Mouse (Mus musculus): Measurements from ENCODE around the gene Tm4sf19. TPM values are rescaled to one million over a fixed set of nuclear protein-coding genes. Genes with fewer than 3 reads are reported as not detected.
"Not testable (repeated sequence)": the region's sequence is repeated elsewhere in the genome, so short reads cannot be mapped to it uniquely, and the experiment has no call there.

The Tm4sf19 gene
- total RNA-seq, 1 experiment from 2014 or later, result not detected

DNA sequence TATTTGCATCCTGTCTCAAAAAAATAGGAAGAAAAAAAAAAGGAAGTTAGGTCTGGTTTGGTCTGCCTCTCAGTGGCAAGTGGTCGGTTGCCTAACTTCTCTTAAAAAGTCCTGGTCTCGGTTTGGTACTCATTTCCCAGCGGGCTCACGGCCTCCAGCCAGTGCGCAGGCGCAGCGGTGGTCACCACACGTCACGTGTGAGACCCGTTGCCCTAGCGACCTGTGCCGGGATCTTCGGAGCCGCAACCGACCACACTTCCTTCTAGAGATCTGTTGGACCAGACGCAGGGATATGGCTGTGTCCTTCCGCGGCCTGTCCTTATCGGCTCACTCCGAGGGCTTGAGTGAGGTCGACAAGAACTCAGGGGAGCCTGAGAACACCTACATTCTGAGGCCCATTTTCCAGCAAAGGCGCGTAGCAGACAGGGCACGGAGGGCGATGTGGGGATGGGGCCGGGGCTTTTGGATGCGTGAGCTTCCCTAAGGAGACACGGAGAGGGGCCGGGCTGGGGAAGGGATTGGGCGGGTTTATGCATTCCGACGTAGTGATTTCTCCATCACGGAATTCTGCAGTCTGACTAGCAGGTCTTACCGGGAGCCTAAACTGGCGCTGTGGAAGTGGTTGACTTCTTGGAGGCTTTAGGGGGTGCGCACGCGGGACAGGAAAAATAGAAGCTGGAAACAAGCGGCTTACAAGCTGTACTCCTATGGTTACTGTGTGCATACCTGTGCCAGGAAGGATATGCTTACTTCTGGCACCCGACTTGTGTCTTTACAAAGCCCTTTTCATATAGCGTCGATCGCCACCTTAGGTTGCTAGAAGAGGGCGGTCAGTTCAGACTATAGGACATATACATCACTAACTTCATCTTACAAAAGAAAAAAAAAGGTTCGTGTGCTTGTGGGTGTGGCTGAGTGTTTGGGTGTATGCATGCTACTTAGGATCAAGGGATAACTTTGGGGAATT is 19.5 kb downstream of the Tm4sf19 start, which contains the start of gene Tctex1d2:
Gene Tctex1d2, plus strand, starts transcription at position 186 of the 967 bp plus-strand sequence.
- peak; percentile 95 for ATAC-seq (replicated peaks; ENCODE audit: insufficient number of reproducible peaks, low FRiP score, low TSS enrichment, poor library complexity, severe bottlenecking)

GRCm38 (mm10) chr16:32427506-32427905 is 27.2 kb downstream of the Tm4sf19 start:
- no peak for ATAC-seq (replicated peaks; ENCODE audit: insufficient number of reproducible peaks, low FRiP score, low TSS enrichment, poor library complexity, severe bottlenecking)

DNA sequence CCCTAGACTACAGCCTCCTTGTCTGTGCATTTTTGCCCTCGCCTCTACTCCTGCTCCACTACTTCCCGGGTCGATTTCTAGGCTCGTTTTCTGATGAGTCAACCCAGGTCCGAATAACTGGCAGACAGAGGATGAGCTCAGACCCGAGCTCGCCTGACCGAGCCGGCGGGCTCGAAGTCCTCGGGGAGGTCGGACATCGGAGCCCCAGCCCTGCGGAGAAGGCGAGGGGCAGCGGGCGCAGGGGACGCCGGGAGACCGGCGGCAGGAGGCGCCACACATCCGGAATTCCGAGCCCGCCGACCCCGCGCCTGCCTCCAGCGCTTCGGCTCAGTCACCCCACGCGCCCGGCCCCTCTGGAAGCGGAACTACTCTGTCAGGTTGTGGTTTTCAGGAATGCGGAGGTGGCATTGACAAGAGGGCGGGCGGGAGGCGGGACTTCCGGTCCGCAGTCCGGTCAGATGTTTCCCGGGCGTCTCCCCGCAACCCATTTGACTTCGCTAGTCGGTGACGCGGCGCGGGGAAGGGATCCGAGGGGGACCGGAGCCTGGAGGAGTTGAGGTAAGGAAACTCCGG is 30.3 kb downstream of the Tm4sf19 start, which contains the start of gene Pcyt1a:
Gene Pcyt1a, plus strand, starts transcription at position 448 of the 573 bp plus-strand sequence.
- peak; percentile 78 for ATAC-seq (replicated peaks; ENCODE audit: insufficient number of reproducible peaks, low FRiP score, low TSS enrichment, poor library complexity, severe bottlenecking)

DNA sequence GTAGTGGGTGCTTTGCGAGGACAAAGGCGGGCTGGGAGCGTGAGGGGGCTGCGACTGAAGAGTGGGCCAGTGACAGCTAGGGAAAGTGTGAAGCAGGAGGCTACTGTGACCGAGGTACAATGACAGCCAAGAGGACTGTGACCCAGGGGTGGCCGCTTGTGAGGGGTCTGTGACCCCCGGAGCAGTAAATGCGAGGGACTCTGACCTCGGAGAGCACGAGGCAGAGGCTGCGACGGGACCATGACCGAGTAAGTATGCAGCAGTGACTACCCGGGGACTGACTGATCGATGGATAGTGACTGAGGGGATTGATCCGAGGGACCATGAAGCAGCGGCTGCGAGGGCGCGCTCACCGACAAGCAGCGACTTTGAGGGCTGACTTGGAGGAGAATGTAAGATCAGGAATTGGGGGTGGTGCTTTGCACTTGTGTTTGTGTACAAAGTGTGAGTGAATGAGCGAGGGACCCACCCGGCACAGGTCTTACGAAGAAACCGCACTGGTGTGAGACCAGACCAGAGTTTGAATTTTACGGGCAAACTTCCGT is 30.8 kb downstream of the Tm4sf19 start:
- peak; percentile 23; the same call in 1 of the 2 replicates for ATAC-seq (replicated peaks; ENCODE audit: insufficient number of reproducible peaks, low FRiP score, low TSS enrichment, poor library complexity, severe bottlenecking)

GRCm38 (mm10) chr16:32431926-32432325 is 31.6 kb downstream of the Tm4sf19 start:
- ATAC-seq (replicated peaks; ENCODE audit: insufficient number of reproducible peaks, low FRiP score, low TSS enrichment, poor library complexity, severe bottlenecking), result no peak

GRCm38 (mm10) chr16:32433138-32433537 is 32.8 kb downstream of the Tm4sf19 start:
- no peak for ATAC-seq (replicated peaks; ENCODE audit: insufficient number of reproducible peaks, low FRiP score, low TSS enrichment, poor library complexity, severe bottlenecking)

DNA sequence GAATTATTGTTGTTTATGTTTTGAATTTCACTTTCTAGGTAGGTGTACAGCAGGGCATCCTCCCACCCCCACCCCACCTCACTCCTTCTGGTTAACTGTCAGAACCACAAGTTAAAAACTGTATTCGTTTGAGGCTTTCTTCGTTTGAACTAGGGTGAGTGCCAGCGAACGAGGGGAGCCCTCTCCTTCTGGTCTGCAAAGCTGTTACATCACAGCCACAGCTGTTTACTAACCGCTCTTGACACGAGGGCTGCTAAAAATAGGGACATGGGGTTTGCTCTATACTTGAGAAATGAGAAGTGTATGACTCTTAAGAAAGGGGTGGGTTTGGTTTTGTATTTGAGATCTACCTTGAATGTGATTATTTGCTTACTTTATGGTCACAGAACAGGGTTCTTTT is 33.8 kb downstream of the Tm4sf19 start:
- ATAC-seq (replicated peaks; ENCODE audit: insufficient number of reproducible peaks, low FRiP score, low TSS enrichment, poor library complexity, severe bottlenecking), result peak; percentile 90

GRCm38 (mm10) chr16:32434691-32435090 is 34.4 kb downstream of the Tm4sf19 start:
- ATAC-seq (replicated peaks; ENCODE audit: insufficient number of reproducible peaks, low FRiP score, low TSS enrichment, poor library complexity, severe bottlenecking), result no peak

- no peak for ATAC-seq (replicated peaks; ENCODE audit: insufficient number of reproducible peaks, low FRiP score, low TSS enrichment, poor library complexity, severe bottlenecking)
These were observed 36.4 kb downstream of the Tm4sf19 start for GRCm38 (mm10) chr16:32436657-32437056.

GRCm38 (mm10) chr16:32437266-32437665 is 37.0 kb downstream of the Tm4sf19 start:
- ATAC-seq (replicated peaks; ENCODE audit: insufficient number of reproducible peaks, low FRiP score, low TSS enrichment, poor library complexity, severe bottlenecking), result no peak

DNA sequence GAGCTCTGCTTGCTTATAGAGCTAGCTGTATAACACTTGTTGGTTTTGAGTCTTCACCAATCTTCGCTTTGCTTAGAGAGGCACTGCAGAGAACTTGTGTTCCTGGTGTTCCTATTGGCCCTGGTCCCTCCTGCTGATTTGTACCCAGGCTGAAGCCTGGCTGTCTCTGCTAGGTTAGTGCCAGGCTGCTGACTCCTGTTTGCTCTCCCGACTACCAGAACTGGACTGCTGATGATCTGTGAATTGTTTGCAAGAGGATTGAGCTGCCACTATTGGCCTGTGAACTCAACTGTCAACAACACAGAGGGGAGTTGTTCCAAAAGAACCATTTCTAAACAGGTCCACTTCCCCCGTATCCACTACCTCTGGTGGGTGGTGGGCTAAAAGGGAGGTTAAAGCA is 41.1 kb downstream of the Tm4sf19 start:
- ATAC-seq (replicated peaks; ENCODE audit: insufficient number of reproducible peaks, low FRiP score, low TSS enrichment, poor library complexity, severe bottlenecking), result no peak

GRCm38 (mm10) chr16:32444615-32445014 is 44.3 kb downstream of the Tm4sf19 start:
- not testable (repeated sequence) for ATAC-seq (replicated peaks; ENCODE audit: insufficient number of reproducible peaks, low FRiP score, low TSS enrichment, poor library complexity, severe bottlenecking)

GRCm38 (mm10) chr16:32445558-32445957 is 45.3 kb downstream of the Tm4sf19 start:
- no peak for ATAC-seq (replicated peaks; ENCODE audit: insufficient number of reproducible peaks, low FRiP score, low TSS enrichment, poor library complexity, severe bottlenecking)

- no peak for ATAC-seq (replicated peaks; ENCODE audit: insufficient number of reproducible peaks, low FRiP score, low TSS enrichment, poor library complexity, severe bottlenecking)
These were observed 46.3 kb downstream of the Tm4sf19 start for GRCm38 (mm10) chr16:32446563-32447138.

DNA sequence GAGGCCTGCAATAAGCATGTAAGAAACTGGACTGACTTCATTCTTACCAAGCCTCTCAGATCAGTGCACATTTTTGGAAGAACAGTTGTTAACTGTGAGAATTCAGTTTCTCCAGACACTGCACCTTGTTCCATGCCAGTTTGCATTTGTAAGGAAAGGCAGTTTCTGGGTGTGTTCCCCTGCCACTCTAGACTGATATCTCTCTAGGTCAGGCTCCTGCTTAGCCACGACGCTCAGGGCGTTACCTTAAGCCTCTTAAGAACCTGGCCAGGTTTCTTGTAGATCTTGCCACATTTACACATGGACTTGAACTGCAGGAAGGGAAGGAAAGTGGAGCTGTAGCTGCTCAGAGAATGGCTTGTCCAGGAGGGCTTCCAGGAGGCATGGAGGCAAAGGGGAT is 49.4 kb downstream of the Tm4sf19 start:
- no peak for ATAC-seq (replicated peaks; ENCODE audit: insufficient number of reproducible peaks, low FRiP score, low TSS enrichment, poor library complexity, severe bottlenecking)

DNA sequence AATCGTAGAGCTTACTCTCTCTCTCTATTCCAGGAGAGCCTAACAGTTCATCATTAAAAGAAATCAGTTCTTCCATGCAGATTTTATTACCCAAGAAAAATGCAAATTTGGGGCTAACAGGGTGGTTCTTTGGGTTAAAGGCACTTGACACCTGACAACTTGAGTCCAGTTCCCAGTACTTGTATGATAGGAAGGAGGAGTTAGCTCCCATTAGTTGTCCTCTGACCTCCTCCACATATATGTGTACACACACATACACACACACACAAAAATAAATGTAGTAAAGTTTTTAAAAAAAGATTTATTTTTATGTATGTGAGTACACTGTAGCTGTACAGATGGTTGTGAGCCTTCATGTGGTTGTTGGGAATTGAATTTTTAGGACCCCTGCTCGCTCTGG is 49.8 kb downstream of the Tm4sf19 start:
- no peak for ATAC-seq (replicated peaks; ENCODE audit: insufficient number of reproducible peaks, low FRiP score, low TSS enrichment, poor library complexity, severe bottlenecking)

- ATAC-seq (replicated peaks; ENCODE audit: insufficient number of reproducible peaks, low FRiP score, low TSS enrichment, poor library complexity, severe bottlenecking), result no peak
These were observed 52.8 kb downstream of the Tm4sf19 start for GRCm38 (mm10) chr16:32453102-32453501.

DNA sequence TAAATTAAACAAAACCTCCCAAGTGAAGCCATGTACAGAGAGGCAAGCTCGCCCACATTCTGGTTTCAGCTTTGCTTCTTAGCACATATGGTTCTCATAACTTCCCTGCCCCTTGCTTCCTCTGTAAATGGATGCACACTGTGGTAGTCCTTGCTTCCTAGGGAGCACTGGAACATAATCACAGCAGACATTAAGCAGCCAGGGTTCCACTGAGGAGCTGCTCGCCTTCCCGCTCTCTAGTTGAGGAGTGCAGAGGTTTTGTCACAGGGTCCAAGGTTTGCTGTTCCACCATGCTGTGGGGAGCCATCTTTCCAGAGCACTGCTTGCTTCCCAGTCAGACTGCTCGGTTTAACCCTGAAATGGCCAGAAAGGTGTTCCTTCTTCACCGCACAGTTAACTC is 54.3 kb downstream of the Tm4sf19 start:
- no peak for ATAC-seq (replicated peaks; ENCODE audit: insufficient number of reproducible peaks, low FRiP score, low TSS enrichment, poor library complexity, severe bottlenecking)

DNA sequence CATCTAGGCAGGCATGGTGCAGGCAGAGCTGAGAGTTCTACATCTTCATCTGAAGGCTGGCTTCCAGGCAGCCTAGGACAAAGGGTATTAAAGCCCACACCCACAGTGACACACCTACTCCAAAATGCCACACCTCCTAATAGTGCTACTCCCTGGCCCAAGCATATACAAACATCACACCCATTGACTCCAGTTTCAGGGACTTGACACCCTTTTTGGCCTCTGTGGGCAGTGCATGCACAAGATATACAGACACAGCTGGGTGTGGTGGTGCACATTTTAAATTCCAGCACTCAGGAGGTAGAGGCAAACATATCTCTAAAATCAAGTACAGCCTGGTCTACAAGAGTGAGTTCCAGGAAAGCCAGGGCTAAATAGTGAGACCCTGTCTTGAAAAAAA is 55.8 kb downstream of the Tm4sf19 start:
- no peak for ATAC-seq (replicated peaks; ENCODE audit: insufficient number of reproducible peaks, low FRiP score, low TSS enrichment, poor library complexity, severe bottlenecking)
